Comparison of ENCODE assay signal across 8 mouse cellular contexts in the genomic region with DNA sequence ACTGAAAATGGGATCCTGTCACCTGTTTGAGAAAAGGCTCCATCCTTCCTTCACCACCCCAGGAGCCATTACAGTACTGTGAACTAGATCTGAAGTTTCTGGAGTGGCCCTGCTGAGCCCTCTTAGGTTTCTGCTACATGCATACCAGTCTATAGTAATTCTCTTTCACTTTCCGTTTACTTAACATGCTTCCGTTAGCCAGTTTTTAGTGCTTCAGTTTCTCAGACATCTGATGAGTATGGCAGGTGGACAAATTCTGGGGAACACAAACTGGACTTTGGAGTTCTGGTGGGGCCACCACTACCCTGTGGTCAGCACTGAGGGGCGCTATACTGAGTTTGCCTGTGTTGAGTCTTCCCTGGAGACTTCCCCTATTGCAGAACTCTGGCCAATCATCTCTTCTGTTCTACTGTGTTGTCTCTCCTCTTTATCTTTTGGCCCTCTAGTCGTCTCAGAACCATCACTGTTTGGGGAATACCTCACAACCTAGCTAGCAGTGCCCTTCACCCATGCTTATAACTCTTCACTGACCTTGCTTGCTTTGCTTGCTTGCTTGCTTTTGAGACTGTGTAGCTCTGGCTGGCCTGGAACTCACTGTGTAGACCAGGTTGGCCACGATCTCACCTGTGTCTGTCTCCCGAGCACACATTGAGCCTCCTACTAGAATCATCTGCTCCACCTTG. TPM values are rescaled to one million over a fixed set of nuclear protein-coding genes. Genes with fewer than 3 reads are reported as not detected.
A peak's percentile ranks its signal among the peaks of the same experiment; 100 is the strongest.
DNase-seq lines count a peak whose midpoint lies in the region; ATAC-seq and TF ChIP-seq lines count a peak whose summit lies in the region.

No protein-coding gene starts in this region.

- H3K4me1 ChIP-seq in G1E (ENCODE audit: insufficient read depth, low read depth, low read length): peaks cover 50% of the 10 kb centered on the region
- peaks cover 15% of the 10 kb centered on the region for H3K4me1 ChIP-seq in forebrain, embryonic 14.5 days (ENCODE audit: control insufficient read depth, insufficient read depth, low read length)
- peaks cover 38% of the 10 kb centered on the region for H3K4me1 ChIP-seq in liver, embryonic 15.5 days (replicated peaks)

- ATAC-seq in G1E (ENCODE audit: extremely low read depth, insufficient number of reproducible peaks, low FRiP score, poor library complexity, severe bottlenecking): peak; percentile 38; the same call in 1 of the 2 replicates
- ATAC-seq in forebrain, embryonic 14.5 days: no peak
- no peak for ATAC-seq in liver, embryonic 15.5 days (ENCODE audit: insufficient read depth)

- H3K27ac ChIP-seq in forebrain, embryonic 14.5 days (ENCODE audit: low read depth, low read length): peak overlapping the region; percentile 91; the same call in 1 of the 2 replicates
- H3K27ac ChIP-seq in liver, embryonic 15.5 days (replicated peaks): peak overlapping the region; percentile 98

- peaks cover 53% of the 10 kb centered on the region for H3K36me3 ChIP-seq in G1E (replicated peaks)
- H3K36me3 ChIP-seq in forebrain, embryonic 14.5 days (ENCODE audit: control insufficient read depth, insufficient read depth, low read length): peaks cover 31% of the 10 kb centered on the region
- peaks cover 30% of the 10 kb centered on the region for H3K36me3 ChIP-seq in liver, embryonic 15.5 days (replicated peaks)

- DNase-seq in kidney, adult 9 months: peak; percentile 27
- DNase-seq in kidney, adult 18-20 months: no peak
- peak; percentile 78 for DNase-seq in G1E (ENCODE audit: low spot score)
- no peak for DNase-seq in forebrain, embryonic 14.5 days (ENCODE audit: low spot score)
- DNase-seq in spleen, postnatal 36 days (ENCODE audit: low spot score in 2 of 2): peak; percentile 44 to 51
- no peak for DNase-seq in gastrocnemius, postnatal 36 days
- no peak for DNase-seq in kidney, postnatal 10 days

- no peaks in the 10 kb centered on the region for H3K27me3 ChIP-seq in G1E (ENCODE audit: insufficient read depth, low read length)
- no peaks in the 10 kb centered on the region for H3K27me3 ChIP-seq in forebrain, embryonic 14.5 days (replicated peaks; ENCODE audit: control insufficient read depth, insufficient read depth, low read length)
- no peaks in the 10 kb centered on the region for H3K27me3 ChIP-seq in liver, embryonic 15.5 days

- H3K4me2 ChIP-seq in forebrain, embryonic 14.5 days (ENCODE audit: low read length): peak overlapping the region; percentile 94
- peak overlapping the region; percentile 88 for H3K4me2 ChIP-seq in liver, embryonic 15.5 days

- no peaks in the 10 kb centered on the region for H3K9me3 ChIP-seq in G1E (replicated peaks)
- H3K9me3 ChIP-seq in forebrain, embryonic 14.5 days (replicated peaks; ENCODE audit: control insufficient read depth, low read length): no peaks in the 10 kb centered on the region
- no peaks in the 10 kb centered on the region for H3K9me3 ChIP-seq in liver, embryonic 15.5 days (replicated peaks)

- TF ChIP-seq CTCF in G1E (IDR thresholded peaks at IDR 0.05; ENCODE audit: low read depth, low read length): peak; percentile 46

- peak overlapping the region; percentile 98 for H3K4me3 ChIP-seq in G1E (ENCODE audit: low read depth, low read length)
- peak overlapping the region; percentile 86 for H3K4me3 ChIP-seq in forebrain, embryonic 14.5 days (ENCODE audit: low read depth, low read length)
- peak overlapping the region; percentile 82 for H3K4me3 ChIP-seq in liver, embryonic 15.5 days (replicated peaks)

- intact Hi-C loops in gastrocnemius, postnatal 36 days (cut with DNase I): loop anchor here (5.0 kb wide), 1 partner anchor 302 kb away; no protein-coding TSS in a partner anchor

- peak overlapping the region; percentile 84 for H3K9ac ChIP-seq in forebrain, embryonic 14.5 days (ENCODE audit: low read length)
- H3K9ac ChIP-seq in liver, embryonic 15.5 days: peak overlapping the region; percentile 86

- WGBS in forebrain, embryonic 14.5 days: 77% methylated on average over 6 of the region's 6 CpGs
- 29% methylated on average over 6 of the region's 6 CpGs for WGBS in liver, embryonic 15.5 days (ENCODE audit: insufficient replicate concordance)

RNA-seq across cellular contexts. Expression of a gene that starts 0.9 kb away (rescaled TPM):
- total RNA-seq in G1E (2014; fragmentation: Nextera tagmentation) (36.4 and 39.3 TPM in 2 replicates), G1E (2017) (89.5 and 107 TPM in 2 replicates)
- polyA plus RNA-seq in G1E (2012): 155 and 158 TPM in 2 replicates
- 100 and 136 TPM in 2 replicates for polyA plus RNA-seq in forebrain, embryonic 14.5 days (2014; fragmentation: Nextera tagmentation; extraction: Ambion mirVana)
- polyA plus RNA-seq in liver, embryonic 15.5 days (2015; fragmentation: Nextera tagmentation; extraction: Ambion mirVana): 44.5 and 49.3 TPM in 2 replicates
- 10 to 100 TPM; 10.7 to 11.2 TPM for total RNA-seq in gastrocnemius, postnatal 36 days (2021)

RNA-seq across cellular contexts. Expression of a gene that starts 14.3 kb away (rescaled TPM):
- total RNA-seq in G1E (2014; fragmentation: Nextera tagmentation) (1.6 and 1.8 TPM in 2 replicates), G1E (2017) (0.22 TPM in 1 of 2 replicates, not detected in the other)
- polyA plus RNA-seq in G1E (2012): 1.5 and 2.6 TPM in 2 replicates
- polyA plus RNA-seq in forebrain, embryonic 14.5 days (2014; fragmentation: Nextera tagmentation; extraction: Ambion mirVana): 2.1 TPM in 2 replicates
- 7.5 and 12.4 TPM in 2 replicates for polyA plus RNA-seq in liver, embryonic 15.5 days (2015; fragmentation: Nextera tagmentation; extraction: Ambion mirVana)
- total RNA-seq in gastrocnemius, postnatal 36 days (2021): 1,000 to 10,000 TPM; 3,227 to 4,326 TPM

RNA-seq across cellular contexts. Expression of a gene that starts 27.0 kb away (rescaled TPM):
- total RNA-seq in G1E (2014; fragmentation: Nextera tagmentation): 6.8 and 7.2 TPM in 2 replicates
- 7.9 and 8.2 TPM in 2 replicates for total RNA-seq in G1E (2017)
- polyA plus RNA-seq in G1E (2012): 8.7 and 8.9 TPM in 2 replicates
- polyA plus RNA-seq in forebrain, embryonic 14.5 days (2014; fragmentation: Nextera tagmentation; extraction: Ambion mirVana): 16.0 and 20.9 TPM in 2 replicates
- 8.4 and 8.7 TPM in 2 replicates for polyA plus RNA-seq in liver, embryonic 15.5 days (2015; fragmentation: Nextera tagmentation; extraction: Ambion mirVana)
- total RNA-seq in gastrocnemius, postnatal 36 days (2021): 10 to 100 TPM; 39.1 to 40.1 TPM

RNA-seq across cellular contexts. Expression of a gene that starts 48.6 kb away (rescaled TPM):
- total RNA-seq in G1E (2014; fragmentation: Nextera tagmentation) (32.1 and 38.3 TPM in 2 replicates), G1E (2017) (15.4 and 16.6 TPM in 2 replicates)
- polyA plus RNA-seq in G1E (2012): 38.2 and 48.7 TPM in 2 replicates
- polyA plus RNA-seq in forebrain, embryonic 14.5 days (2014; fragmentation: Nextera tagmentation; extraction: Ambion mirVana): 3.9 and 5.3 TPM in 2 replicates
- polyA plus RNA-seq in liver, embryonic 15.5 days (2015; fragmentation: Nextera tagmentation; extraction: Ambion mirVana): 1.9 and 2.2 TPM in 2 replicates
- 1 to 10 TPM; 1.9 to 2.3 TPM for total RNA-seq in gastrocnemius, postnatal 36 days (2021)

Comparison
In these comparisons a context has a peak if more than half of its experiments do, and no peak if none do; other contexts are left out.
1. DNase-seq: peak in kidney, adult 9 months (single experiment), G1E (single experiment) and spleen, postnatal 36 days (2 of 2); none in kidney, adult 18-20 months (single experiment), forebrain, embryonic 14.5 days (single experiment), gastrocnemius, postnatal 36 days (0 of 2) and kidney, postnatal 10 days (single experiment).
2. Peak in every context shown above with its lines, with median percentiles within 50 percentile points of each other: H3K4me3 ChIP-seq.